Mouse (Mus musculus) hindbrain, embryonic 15.5 days (tissue): Measurements from ENCODE around the gene Smarce1. TPM values are rescaled to one million over a fixed set of nuclear protein-coding genes. Genes with fewer than 3 reads are reported as not detected.

ENCODE experiments used
- ATAC-seq: fragments of 200-750 bp; cut with Nextera tagmentation; 2 replicates; pipeline ENCODE4 v1.8.0; 2017; ENCODE audit warnings: low read depth, moderate number of reproducible peaks, moderate TSS enrichment; ENCODE audit not compliant: low FRiP score
- H3K27ac ChIP-seq: fragments of 300-500 bp; sonication (generic); replicated peaks from 2 replicates; pipeline ENCODE4 v1.5.1; 2015; ENCODE audit warnings: mild to moderate bottlenecking, inconsistent platforms
- H3K27me3 ChIP-seq: fragments of 300-500 bp; sonication (generic); 2 replicates; pipeline ENCODE4 v1.6.1; 2015; ENCODE audit warnings: control low read depth, inconsistent platforms
- H3K36me3 ChIP-seq: fragments of 300-500 bp; sonication (generic); 2 replicates; pipeline ENCODE4 v1.6.1; 2015; ENCODE audit warnings: control low read depth, inconsistent platforms
- H3K4me1 ChIP-seq: fragments of 300-500 bp; sonication (generic); replicated peaks from 2 replicates; pipeline ENCODE4 v1.6.1; 2015; ENCODE audit warnings: control low read depth, inconsistent platforms
- H3K4me2 ChIP-seq: fragments of 300-500 bp; sonication (generic); 2 replicates; pipeline ENCODE4 v1.6.1; 2015; ENCODE audit warnings: moderate library complexity, mild to moderate bottlenecking, inconsistent platforms
- H3K4me3 ChIP-seq: fragments of 300-500 bp; sonication (generic); 2 replicates; pipeline ENCODE4 v1.5.1; 2015; ENCODE audit warnings: mild to moderate bottlenecking, inconsistent platforms
- H3K9ac ChIP-seq: fragments of 300-500 bp; sonication (generic); 2 replicates; pipeline ENCODE4 v1.6.1; 2015; ENCODE audit warnings: inconsistent platforms
- H3K9me3 ChIP-seq: fragments of 300-500 bp; sonication (generic); 2 replicates; pipeline ENCODE4 v1.6.1; 2016; ENCODE audit warnings: control low read depth, inconsistent platforms
- WGBS: fragments of 180-500 bp; shearing (Covaris S2); methylation state at CpG from one replicate; pipeline ENCODE4 v1.1.7; 2015; 5-methylcytosine and 5-hydroxymethylcytosine counted together
- polyA plus RNA-seq: library from polyadenylated mRNA; unstranded; fragments of >200 nt; fragmentation: Nextera tagmentation; extraction: Ambion mirVana; gene quantifications from 2 replicates; pipeline ENCODE4 v1.2.1, GENCODE M21; 2015

Gene Smarce1
- polyA plus RNA-seq, 1 experiment from 2014 or later: 266 TPM

GRCm38 (mm10) chr11:99223310-99223709 is 7.5 kb downstream of the Smarce1 start:
- 87% methylated on average over 5 of the region's 5 CpGs for WGBS
- no peak for ATAC-seq
- H3K9ac ChIP-seq: no peak overlapping the region

DNA sequence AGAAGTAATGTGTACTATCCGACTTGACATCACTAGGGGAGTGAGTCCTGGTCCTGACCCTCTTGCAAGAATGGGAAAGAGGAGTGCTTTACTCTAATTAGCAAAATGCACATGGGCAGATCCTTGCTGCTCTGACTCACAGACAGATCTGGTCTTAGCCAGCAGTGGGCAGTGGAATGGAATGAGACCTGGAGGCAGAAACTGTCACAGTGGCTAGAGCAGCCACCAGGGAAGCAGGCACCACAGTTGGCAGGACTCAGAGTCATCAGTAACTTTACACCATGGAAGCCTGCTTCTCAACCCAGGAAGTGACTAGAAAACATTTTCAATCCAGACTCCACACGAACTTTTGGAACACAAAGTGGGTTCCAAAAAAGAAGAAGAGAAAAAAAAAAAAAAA is 9.0 kb downstream of the Smarce1 start:
- H3K27me3 ChIP-seq: no peaks in the 10 kb centered on the region
- 81% methylated on average over 2 of the region's 2 CpGs for WGBS
- no peaks in the 10 kb centered on the region for H3K9me3 ChIP-seq
- H3K4me2 ChIP-seq: no peak overlapping the region
- ATAC-seq: no peak
- no peak overlapping the region for H3K27ac ChIP-seq
- no peak overlapping the region for H3K4me3 ChIP-seq
- peaks cover 4% of the 10 kb centered on the region; the same call in 1 of the 2 replicates for H3K4me1 ChIP-seq
- no peak overlapping the region for H3K9ac ChIP-seq
- H3K36me3 ChIP-seq: peaks cover 63% of the 10 kb centered on the region

More at GRCm38 (mm10) chr11:99223310-99223709, 7.5 kb downstream of the Smarce1 start:
- H3K27ac ChIP-seq: no peak overlapping the region
- H3K27me3 ChIP-seq: no peaks in the 10 kb centered on the region
- no peaks in the 10 kb centered on the region for H3K9me3 ChIP-seq
- peaks cover 16% of the 10 kb centered on the region for H3K4me1 ChIP-seq
- no peak overlapping the region for H3K4me2 ChIP-seq
- no peak overlapping the region for H3K4me3 ChIP-seq
- H3K36me3 ChIP-seq: peaks cover 63% of the 10 kb centered on the region

DNA sequence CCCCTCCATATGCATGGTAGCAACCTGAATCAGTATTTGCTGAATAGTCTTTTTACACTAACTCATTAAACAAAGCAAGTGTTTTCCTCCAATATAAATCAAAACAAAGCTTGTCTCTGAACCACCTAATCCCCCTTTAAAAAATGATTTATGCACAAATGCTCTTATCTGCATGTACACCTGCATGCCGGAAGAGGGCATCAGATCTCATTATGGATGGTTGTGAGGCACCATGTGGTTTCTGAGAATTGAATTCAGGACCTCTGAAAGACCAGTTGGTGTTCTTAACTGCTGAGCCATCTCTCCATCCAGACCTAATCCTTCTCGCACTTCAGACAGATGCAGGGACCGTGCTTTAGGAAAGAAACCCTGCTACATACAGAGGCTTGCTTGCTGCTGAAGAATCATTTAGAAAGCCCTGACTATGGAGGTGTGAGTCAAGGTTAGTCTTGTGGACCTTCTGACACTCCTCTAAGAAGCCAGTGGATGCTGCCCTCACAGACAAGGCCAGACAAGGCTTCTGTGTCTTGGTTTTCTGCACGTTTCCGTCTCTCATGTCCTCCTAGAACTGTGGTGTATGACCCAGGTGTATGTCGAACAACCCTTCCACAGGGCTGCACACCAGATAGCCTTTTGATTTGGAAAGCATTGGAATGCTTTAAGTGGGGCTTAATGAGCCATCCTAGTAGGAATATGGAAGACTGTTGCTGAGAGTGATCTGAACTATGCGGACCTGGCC is 13.4 kb downstream of the Smarce1 start:
- H3K4me2 ChIP-seq: no peak overlapping the region
- no peak for ATAC-seq
- no peaks in the 10 kb centered on the region for H3K9me3 ChIP-seq
- H3K4me3 ChIP-seq: no peak overlapping the region
- H3K27me3 ChIP-seq: no peaks in the 10 kb centered on the region
- H3K27ac ChIP-seq: no peak overlapping the region
- no peaks in the 10 kb centered on the region for H3K4me1 ChIP-seq
- H3K9ac ChIP-seq: no peak overlapping the region
- 94% methylated on average over 7 of the region's 7 CpGs for WGBS
- peaks cover 87% of the 10 kb centered on the region for H3K36me3 ChIP-seq

- Histone ChIP-seq H3K4me3 (no peak overlapping the region), H3K4me1 (no peaks in the 10 kb centered on the region), H3K27me3 (no peaks in the 10 kb centered on the region), H3K36me3 (peaks cover 89% of the 10 kb centered on the region), H3K4me2 (no peak overlapping the region), H3K9ac (no peak overlapping the region), H3K27ac (no peak overlapping the region), H3K9me3 (no peaks in the 10 kb centered on the region)
- WGBS: 97% methylated on average over 3 of the region's 3 CpGs
- no peak for ATAC-seq
Observed at GRCm38 (mm10) chr11:99216181-99216580, 14.6 kb downstream of the Smarce1 start.

- H3K27ac ChIP-seq: no peak overlapping the region
- no peak overlapping the region for H3K9ac ChIP-seq
- no peaks in the 10 kb centered on the region for H3K27me3 ChIP-seq
- ATAC-seq: no peak
- no peaks in the 10 kb centered on the region for H3K4me1 ChIP-seq
- peaks cover 84% of the 10 kb centered on the region for H3K36me3 ChIP-seq
- H3K4me3 ChIP-seq: no peak overlapping the region
- no peak overlapping the region for H3K4me2 ChIP-seq
- H3K9me3 ChIP-seq: no peaks in the 10 kb centered on the region
- WGBS: 84% methylated on average over 7 of the region's 7 CpGs
Observed at GRCm38 (mm10) chr11:99212693-99213092, 18.1 kb downstream of the Smarce1 start.

DNA sequence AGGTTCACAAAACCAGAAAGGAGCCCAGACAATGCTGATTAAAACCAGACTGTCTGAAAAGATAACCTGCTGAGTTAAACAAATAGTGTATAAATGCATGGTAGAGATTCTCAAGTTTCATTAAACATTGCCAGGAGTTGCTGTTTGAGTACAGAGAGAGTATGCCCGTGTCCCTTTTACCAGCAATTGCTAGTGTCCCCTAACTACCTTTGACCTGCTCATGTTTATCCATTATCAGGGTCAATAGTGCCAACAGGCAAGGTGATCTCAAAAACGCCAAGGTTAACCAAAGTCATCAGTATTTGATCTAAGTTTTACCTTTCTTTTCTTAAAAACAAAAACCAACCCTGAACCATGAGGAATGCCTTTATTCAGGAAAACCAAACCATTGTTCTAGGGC is 18.9 kb downstream of the Smarce1 start:
- no peak overlapping the region for H3K27ac ChIP-seq
- H3K4me2 ChIP-seq: no peak overlapping the region
- H3K4me1 ChIP-seq: no peaks in the 10 kb centered on the region
- peaks cover 77% of the 10 kb centered on the region for H3K36me3 ChIP-seq
- H3K27me3 ChIP-seq: no peaks in the 10 kb centered on the region
- H3K9me3 ChIP-seq: no peaks in the 10 kb centered on the region
- WGBS: 84% methylated on average over 2 of the region's 2 CpGs
- no peak overlapping the region for H3K4me3 ChIP-seq
- no peak for ATAC-seq
- H3K9ac ChIP-seq: no peak overlapping the region

DNA sequence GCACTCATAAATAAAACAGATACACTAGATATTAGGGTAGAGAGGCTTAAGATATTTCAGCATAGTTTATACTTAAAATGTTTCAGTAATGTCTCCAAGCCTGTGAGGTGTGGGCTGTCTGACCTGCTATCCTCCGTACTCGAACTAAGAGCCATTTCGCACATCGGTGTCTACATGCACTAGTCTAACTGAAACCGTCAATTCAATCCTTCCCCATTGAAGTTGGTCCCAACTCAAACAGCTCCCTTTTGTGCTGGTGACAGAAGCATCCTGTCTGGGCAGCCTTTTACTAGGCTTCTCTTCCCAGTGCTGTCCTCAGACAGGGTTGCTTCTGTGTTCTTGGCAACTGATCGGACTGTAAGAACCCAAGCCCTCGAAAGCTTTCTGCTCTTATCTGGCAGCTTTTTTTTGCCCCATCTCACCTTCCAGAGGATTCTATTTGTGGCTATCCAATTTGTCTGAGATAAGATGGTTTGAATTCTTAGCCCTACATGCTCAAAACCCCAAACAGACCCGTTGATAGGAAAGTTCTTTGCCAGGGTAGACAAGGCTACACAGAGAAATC is 22.6 kb downstream of the Smarce1 start:
- Histone ChIP-seq H3K9ac (no peak overlapping the region), H3K9me3 (no peaks in the 10 kb centered on the region), H3K4me2 (no peak overlapping the region), H3K27me3 (no peaks in the 10 kb centered on the region), H3K4me3 (no peak overlapping the region), H3K4me1 (no peaks in the 10 kb centered on the region), H3K27ac (no peak overlapping the region), H3K36me3 (peaks cover 41% of the 10 kb centered on the region)
- 76% methylated on average over 8 of the region's 8 CpGs for WGBS
- no peak for ATAC-seq

DNA sequence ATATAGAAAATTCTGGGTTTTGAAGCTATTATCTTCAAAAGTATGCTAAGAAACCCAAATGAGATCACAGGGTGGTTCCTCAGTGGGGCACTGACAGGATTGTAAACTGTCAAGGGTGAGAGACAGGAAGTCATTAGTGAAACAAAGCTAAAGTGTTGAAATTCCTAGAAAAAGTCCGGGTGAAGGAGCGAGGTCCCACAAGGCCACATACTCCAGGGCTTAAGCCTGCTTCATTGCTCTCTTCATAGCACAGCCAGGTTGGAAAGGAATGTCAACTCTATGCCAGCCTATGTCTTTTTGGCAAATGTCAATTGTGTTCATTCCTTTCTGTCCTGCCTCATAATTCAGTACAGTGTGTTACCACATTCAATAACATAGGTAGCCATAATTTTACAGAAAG is 23.4 kb downstream of the Smarce1 start:
- no peak overlapping the region for H3K27ac ChIP-seq
- no peak overlapping the region for H3K4me3 ChIP-seq
- ATAC-seq: no peak
- no peaks in the 10 kb centered on the region for H3K4me1 ChIP-seq
- no peaks in the 10 kb centered on the region for H3K27me3 ChIP-seq
- WGBS: 28% methylated on average over 2 of the region's 2 CpGs
- H3K36me3 ChIP-seq: peaks cover 33% of the 10 kb centered on the region
- H3K9me3 ChIP-seq: no peaks in the 10 kb centered on the region
- no peak overlapping the region for H3K4me2 ChIP-seq
- no peak overlapping the region for H3K9ac ChIP-seq

GRCm38 (mm10) chr11:99206954-99207353 is 23.9 kb downstream of the Smarce1 start:
- no peak for ATAC-seq
- H3K9me3 ChIP-seq: no peaks in the 10 kb centered on the region
- no peak overlapping the region for H3K4me3 ChIP-seq
- 39% methylated on average over 2 of the region's 2 CpGs for WGBS
- peaks cover 28% of the 10 kb centered on the region for H3K36me3 ChIP-seq
- no peak overlapping the region for H3K9ac ChIP-seq
- no peak overlapping the region for H3K27ac ChIP-seq
- H3K4me2 ChIP-seq: no peak overlapping the region
- H3K27me3 ChIP-seq: no peaks in the 10 kb centered on the region
- H3K4me1 ChIP-seq: no peaks in the 10 kb centered on the region

DNA sequence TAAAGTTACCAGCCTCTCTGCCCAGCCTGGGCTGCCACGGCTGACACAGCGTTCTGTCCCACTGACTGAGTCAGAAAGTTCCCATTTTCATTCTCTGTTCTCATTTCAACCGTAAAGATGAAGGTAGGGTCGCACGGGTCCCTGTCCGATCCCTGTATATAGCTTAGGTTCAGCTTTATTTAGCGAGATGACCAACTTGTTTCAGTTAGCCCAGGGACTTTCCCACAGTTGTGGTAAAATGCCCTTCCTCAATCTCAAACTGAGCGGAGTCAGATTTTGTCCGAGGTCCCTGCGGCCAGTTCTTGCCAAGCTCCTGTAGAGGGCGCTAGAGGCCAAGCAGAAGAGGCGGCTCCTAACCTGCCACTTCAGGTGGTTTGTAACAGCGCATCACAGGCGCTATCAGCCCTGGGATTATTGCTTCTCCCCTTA is 41.6 kb downstream of the Smarce1 start:
- Histone ChIP-seq H3K9ac (no peak overlapping the region), H3K4me3 (no peak overlapping the region), H3K4me2 (no peak overlapping the region), H3K36me3 (no peaks in the 10 kb centered on the region), H3K4me1 (no peaks in the 10 kb centered on the region), H3K27ac (no peak overlapping the region), H3K27me3 (peaks cover 6% of the 10 kb centered on the region; the same call in 1 of the 2 replicates), H3K9me3 (no peaks in the 10 kb centered on the region)
- WGBS: 23% methylated on average over 14 of the region's 14 CpGs
- no peak for ATAC-seq

- no peak for ATAC-seq
- no peak overlapping the region for H3K4me2 ChIP-seq
- no peak overlapping the region for H3K27ac ChIP-seq
- no peak overlapping the region for H3K9ac ChIP-seq
- 0 out of 2 replicates have a peak, but pooled peaks cover 3% of the 10 kb centered on the region for H3K4me1 ChIP-seq
- H3K36me3 ChIP-seq: no peaks in the 10 kb centered on the region
- no peak overlapping the region for H3K4me3 ChIP-seq
- H3K27me3 ChIP-seq: peaks cover 6% of the 10 kb centered on the region; the same call in 1 of the 2 replicates
- no peaks in the 10 kb centered on the region for H3K9me3 ChIP-seq
- WGBS: 94% methylated on average over 4 of the region's 4 CpGs
Observed at GRCm38 (mm10) chr11:99187348-99187747, 43.5 kb downstream of the Smarce1 start.

GRCm38 (mm10) chr11:99186836-99187235 is 44.0 kb downstream of the Smarce1 start:
- Histone ChIP-seq H3K9me3 (no peaks in the 10 kb centered on the region), H3K4me1 (0 out of 2 replicates have a peak, but pooled peaks cover 3% of the 10 kb centered on the region), H3K27me3 (peaks cover 6% of the 10 kb centered on the region; the same call in 1 of the 2 replicates), H3K4me3 (no peak overlapping the region), H3K4me2 (no peak overlapping the region), H3K36me3 (no peaks in the 10 kb centered on the region), H3K27ac (no peak overlapping the region), H3K9ac (no peak overlapping the region)
- ATAC-seq: no peak
- WGBS: 77% methylated on average over 2 of the region's 2 CpGs
